Mouse (Mus musculus) heart, adult 18-20 months (tissue): ENCODE measurements around the gene Gzmg. TPM values are rescaled to one million over a fixed set of nuclear protein-coding genes. Genes with fewer than 3 reads are reported as not detected.
A peak's percentile ranks its signal among the peaks of the same experiment; 100 is the strongest.
"Not testable (repeated sequence)": the region's sequence is repeated elsewhere in the genome, so short reads cannot be mapped to it uniquely, and the experiment has no call there.

Experiments
- DNase-seq, 2 experiments: peaks; one replicate each; pipeline ENCODE4 v3.0.0; 2021 to 2022; ENCODE audit warnings: mixed read lengths in 1 of 2
- long read RNA-seq, 2 experiments: library from polyadenylated mRNA; stranded (forward); transcript quantifications; one replicate each; pipeline ENCODE4 v2.0.0; 2021
- total RNA-seq, 2 experiments: library from RNA; stranded (reverse); gene quantifications; 2 replicates each; pipeline ENCODE4 v1.2.3; 2021

Gzmg gene
- total RNA-seq, result not detected
- long read RNA-seq, experiment 1, result 0 reads
- long read RNA-seq, experiment 2, result 0 reads

DNA sequence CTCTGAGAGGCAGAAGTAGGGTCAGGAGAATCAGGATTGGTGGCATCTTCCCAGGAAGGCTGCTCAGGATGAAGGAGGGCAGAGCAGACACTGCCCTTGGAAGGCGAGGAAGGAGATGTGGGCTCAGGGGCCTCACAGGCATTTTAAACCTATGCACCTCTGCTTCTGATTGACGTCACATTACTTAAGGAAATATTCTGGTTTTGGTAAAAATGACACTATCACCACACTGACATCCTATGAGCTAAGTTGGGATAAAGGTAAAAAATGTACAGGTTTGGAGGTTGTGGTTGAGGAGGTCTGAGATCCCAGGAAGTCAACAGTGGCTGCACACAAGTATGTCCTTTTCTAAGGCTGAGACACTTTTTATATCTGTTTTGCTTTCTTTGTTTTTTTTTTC lies at the start of gene Gzmg:
Gene Gzmg, minus strand, starts transcription at position 101 of the 400 bp plus-strand sequence.
- DNase-seq, result not testable (repeated sequence)

DNA sequence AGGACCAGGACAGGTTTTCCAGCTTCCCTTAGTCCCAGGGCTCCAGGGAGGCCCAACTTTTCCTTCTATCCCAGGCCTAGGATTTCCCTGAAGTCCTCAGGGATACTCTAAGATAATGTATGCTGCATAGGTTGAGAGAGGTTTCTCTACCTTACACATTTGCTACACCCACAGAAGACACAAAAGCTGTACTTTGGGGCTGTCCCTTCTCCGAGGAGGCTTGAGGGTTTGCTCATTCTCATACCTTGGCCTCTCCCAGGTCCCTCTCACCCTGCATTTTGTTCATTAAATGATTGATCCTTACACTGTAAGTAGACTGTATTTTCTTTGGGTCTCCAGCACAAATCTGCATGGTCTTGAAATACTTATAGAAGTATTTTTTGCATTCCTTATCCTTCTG lies 46.2 kb upstream of the Gzmg start:
- DNase-seq, result no peak

DNA sequence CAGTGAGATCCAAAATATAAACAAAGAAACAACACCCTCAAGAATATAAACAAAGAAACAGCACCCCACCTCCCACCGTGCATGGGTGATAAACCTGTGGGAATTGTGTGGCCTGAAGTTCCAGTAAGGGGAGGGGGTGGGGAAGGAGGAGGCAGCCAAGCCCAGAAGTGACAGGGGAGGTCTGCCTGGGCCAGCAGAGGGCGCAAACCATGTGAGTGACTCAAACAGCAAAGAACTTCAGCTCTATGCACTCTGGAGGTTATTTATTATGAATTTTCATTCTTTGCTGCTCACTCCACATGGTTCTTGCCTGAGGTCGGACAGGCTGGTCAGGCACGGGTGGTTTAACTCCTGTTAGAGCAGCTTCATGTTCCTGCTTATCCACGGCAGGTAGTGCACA lies 45.6 kb upstream of the Gzmg start:
- not testable (repeated sequence) for DNase-seq

DNA sequence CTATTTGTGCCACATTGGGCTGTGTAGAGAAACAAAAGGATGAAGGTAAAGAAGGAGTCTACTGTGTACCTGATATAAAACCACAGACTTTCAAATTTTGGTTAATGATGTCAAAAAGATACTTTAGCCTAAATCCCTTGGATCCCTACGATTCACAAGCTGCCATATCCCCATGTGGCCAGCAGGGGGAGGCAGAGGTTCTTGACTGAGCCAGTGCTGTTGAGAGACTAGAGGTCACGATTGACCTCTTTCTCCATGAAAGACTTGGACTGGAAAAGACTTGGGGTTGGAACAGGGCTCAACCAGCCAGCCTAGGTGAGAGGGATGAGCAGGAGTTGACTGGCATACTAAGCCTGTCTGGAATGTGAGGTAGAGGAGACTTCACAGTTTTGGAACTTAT lies 44.6 kb upstream of the Gzmg start:
- peak; percentile 28 to 71 for DNase-seq

DNA sequence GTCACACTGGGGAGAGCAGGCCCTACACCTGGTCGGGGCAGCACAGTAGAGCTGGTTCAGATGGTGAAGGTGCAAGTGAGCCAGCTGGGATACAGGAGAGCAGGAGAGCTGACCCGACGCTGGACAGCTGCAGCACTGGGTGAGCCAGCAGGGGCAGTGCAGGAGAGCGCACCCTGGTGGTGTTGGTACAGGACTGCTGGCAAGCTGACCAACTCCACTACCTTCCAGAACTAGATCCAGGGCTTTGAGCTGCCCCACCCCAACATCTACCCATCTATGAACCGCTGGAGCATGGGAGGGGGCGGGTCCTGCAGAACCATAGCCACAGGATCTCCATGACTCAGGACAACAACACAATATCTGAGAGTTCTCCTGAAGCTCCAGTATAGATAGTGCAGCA lies 27.6 kb upstream of the Gzmg start:
- no peak for DNase-seq

DNA sequence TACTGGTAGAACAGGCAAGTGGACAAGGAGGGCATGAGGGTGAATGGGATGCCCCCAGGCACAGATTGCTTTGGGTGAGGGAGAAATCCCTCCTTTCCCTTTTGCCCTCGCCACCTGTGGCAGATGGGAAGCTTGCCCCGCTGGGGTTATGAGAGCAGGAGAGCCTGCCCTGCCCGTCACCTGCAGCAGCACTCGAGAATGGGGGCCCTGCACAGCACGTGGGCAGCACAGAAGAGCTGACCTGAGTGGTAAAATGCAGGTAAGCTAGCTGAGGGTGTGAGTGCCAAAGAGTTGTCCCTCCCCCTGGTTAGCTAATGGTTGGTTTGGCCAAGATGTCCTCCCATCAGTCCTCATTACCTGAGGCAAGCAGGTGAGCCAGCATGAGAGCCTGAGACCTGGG lies 27.1 kb upstream of the Gzmg start:
- no peak for DNase-seq

DNA sequence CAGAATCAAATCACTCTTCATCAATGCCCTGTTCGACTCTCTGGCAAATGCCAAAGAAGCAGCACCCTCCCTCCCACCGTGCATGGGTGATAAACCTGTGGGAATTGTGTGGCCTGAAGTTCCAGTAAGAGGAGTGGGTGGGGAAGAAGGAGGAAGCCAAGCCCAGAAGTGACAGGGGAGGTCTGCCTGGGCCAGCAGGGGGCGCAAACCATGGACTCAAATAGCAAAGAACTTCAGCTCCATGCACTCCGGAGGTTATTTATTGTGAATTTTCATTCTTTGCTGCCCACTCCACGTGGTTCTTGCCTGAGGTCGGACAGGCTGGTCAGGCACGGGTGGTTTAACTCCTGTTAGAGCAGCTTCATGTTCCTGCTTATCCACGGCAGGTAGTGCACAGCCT lies 18.3 kb upstream of the Gzmg start:
- peak in 1 of 2 experiments; percentile 13 for DNase-seq

DNA sequence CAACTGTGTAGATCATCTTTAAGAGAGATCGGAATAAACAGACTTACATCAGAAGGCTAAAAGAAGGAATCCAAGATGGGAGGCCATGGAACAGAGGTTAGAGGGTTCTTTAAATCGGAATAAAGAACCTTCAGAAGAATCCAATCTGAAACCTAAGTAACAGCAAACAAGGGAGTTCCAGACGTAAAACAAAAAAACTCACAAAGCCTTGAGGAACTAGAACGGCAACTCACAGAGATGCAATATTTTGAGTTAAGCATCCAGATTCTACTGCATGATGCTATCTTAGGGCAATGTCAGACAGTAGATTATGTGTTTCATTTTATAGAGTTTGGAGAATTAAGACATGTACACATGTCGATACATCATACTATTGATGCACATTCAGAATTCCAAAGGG lies 15.1 kb upstream of the Gzmg start, which contains the start of gene Gzmn:
Gene Gzmn, minus strand, starts transcription at position 101 of the 400 bp plus-strand sequence.
- no peak for DNase-seq

DNA sequence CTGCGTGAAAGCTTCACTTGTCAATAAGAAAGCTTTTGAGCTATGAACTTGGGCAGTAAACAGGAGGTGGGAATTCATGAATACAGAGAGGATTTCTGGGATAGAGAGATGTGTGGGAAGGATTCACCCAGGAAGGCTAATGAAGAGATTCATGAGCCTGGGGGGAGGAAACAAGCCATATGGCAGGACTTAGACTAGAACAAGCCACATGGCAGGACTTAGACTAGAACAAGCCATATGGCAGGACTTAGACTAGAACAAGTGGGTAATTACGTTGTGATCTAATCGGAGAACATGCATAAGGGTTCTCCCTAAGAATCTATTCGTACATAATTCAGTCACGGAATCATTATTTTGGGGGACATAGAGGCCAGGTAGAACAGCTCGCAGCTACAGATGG lies 14.0 kb upstream of the Gzmg start:
- no peak for DNase-seq

DNA sequence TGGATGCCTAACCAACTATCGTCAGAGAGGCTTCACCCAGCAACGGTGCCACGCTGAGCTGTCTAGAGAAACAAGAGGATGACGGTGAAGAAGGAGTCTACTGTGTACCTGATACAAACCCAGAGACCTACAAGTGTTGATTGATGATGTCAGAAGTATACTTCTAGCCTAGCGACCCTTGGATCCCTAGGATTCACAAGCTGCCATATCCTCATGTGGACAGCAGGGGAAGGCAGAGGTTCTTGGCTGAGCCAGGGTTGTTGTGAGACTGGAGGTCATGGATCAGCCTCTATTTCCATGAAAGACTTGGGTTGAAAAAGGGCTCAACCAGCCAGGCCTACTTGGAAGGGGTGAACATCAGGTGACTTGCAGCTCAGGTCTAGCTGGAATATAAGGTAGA lies 13.4 kb upstream of the Gzmg start:
- DNase-seq, result no peak

DNA sequence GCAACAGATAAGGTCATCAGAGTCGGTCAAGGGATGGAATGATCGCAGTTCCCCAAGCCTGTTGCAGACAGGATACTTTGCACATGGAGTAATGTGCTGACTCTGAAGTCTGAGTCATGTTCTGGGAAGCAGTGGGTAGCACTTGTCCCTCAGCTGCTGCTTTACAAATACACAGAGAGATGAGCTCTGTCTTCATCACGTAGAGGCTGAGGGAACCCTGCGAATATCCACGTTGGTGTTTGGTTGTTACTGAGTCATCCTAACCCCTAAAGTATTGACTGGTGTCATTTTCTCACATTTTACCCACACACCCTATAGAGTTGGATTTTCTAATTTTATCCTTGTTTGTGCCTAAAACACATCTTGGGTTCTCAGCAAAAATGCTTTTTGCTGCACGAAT lies 8.6 kb upstream of the Gzmg start:
- DNase-seq, result no peak

DNA sequence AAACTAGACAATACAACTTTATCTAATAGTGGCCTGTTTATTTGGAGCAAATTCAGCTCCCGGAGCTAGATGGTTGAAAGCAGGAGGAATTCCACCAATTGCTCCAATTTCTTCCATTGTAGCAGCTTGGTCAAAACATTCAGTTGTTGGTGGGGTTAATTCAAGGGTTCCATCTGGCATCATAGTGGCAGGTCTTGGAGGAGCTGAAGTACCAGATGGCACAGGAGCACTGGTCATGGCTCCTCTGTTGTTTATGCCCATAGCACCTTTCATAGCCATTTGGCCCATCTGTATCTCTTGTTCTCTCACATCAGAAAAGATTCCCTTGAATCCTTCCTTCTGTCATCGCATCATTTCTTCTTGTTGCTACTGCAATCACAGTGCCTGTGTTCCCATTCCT lies 2.7 kb upstream of the Gzmg start:
- DNase-seq, result no peak

DNA sequence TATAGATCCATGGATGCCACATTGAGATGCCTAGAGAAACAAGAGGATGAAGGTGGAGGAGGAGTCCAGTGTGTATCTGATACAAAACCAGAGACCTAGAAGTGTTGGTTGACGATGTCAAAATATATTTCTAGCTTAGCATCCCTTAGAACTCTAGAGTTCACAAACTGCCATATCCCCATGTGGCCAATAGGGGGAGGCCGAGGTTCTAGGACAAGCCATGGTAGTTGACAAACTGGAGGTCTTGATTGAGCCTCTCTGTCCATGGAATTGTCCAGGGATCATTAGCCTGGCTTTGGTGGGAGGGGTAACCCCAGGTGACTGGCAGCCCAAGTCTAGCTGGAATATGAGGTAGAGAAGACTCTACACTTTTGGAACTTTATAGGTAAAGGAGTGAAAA lies 4.0 kb downstream of the Gzmg start:
- DNase-seq, result no peak

DNA sequence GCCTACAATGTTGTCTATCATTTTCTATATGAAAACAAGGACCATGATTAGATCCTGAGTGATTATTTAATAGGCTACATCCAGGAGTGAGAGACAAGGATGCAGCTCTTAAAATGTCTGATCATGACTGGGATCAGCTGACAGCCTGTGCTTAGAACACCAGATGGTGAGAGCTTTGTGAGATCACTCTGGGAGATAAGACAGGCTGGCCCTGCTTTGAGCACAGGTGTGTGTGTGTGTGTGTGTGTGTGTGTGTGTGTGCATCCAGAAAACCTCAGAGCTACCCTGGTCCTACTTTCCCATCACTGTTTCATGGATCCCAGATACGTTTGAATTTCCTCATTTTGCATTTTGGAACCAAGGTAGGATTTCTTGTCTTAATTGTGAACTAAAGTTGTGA lies 25.7 kb downstream of the Gzmg start:
- not testable (repeated sequence) for DNase-seq

DNA sequence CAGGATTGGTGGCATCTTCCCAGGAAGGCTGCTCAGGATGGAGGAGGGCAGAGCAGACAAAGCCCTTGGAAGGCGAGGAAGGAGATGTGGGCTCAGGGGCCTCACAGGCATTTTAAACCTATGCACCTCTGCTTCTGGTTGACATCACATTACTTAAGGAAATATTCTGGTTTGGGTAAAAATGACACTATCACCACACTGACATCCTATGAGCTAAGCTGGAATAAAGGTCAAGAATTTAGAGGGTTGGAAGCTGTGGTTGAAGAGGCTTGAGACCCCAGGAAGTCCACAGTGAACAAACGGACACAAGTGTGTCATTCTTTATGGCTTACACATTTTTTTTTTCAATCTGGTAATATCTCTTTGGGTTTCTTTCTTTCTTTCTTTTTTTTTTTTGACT lies 26.9 kb downstream of the Gzmg start, which contains the start of gene Gzmd:
Gene Gzmd, minus strand, starts transcription at position 101 of the 400 bp plus-strand sequence.
- not testable (repeated sequence) for DNase-seq

DNA sequence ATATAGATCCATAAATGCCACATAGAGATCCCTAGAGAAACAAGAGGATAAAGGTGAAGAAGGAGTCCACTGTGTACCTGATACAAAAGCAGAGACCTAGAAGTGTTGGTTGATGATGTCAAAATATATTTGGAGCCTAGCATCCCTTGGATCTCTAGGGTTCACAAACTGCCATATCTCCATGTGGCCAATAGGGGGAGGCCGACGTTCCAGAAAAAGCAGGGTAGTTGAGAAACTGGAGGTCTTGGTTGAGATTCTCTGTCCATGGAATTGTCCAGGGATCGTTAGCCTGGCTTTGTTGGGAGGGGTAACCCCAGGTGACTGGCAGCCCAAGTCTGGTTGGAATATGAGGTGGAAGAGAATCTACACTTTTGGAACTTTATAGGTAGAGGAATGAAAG lies 31.0 kb downstream of the Gzmg start:
- DNase-seq, result no peak

DNA sequence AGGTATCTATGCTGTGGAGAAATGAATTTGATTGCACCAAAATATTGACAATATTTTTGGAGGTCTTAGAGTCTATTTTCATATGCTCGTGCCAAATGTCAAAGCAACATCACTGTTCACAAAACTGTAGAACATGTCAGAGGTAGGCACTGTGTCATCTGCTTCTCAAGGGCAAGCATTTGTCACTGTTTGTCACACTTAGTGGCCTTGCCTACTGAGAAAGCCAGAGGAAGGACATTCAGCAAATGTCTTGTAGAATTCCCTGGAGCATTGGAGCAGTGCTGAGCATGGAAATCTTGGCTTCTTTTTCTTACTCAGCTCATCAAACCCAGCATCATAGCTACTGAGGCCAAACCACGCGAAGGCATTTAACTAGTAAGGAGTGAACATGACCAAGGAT lies 35.9 kb downstream of the Gzmg start:
- DNase-seq, result no peak

DNA sequence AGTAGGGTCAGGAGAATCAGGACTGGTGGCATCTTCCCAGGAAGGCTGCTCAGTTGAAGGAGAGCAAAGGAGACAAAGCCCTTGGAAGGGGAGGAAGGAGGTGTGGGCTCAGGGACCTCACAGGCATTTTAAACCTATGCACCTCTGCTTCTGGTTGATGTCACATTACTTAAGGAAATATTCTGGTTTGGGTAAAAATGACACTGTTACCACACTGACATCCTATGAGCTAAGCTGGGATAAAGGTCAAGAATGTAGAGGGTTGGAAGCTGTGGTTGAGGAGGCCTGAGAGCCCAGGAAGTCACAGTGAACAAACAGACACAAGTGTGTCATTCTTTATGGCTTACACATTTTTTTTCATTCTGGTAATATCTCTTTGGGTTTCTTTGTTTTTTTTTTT lies 38.9 kb downstream of the Gzmg start, which contains the start of gene Gzme:
Gene Gzme, minus strand, starts transcription at position 101 of the 400 bp plus-strand sequence.
- no peak for DNase-seq

DNA sequence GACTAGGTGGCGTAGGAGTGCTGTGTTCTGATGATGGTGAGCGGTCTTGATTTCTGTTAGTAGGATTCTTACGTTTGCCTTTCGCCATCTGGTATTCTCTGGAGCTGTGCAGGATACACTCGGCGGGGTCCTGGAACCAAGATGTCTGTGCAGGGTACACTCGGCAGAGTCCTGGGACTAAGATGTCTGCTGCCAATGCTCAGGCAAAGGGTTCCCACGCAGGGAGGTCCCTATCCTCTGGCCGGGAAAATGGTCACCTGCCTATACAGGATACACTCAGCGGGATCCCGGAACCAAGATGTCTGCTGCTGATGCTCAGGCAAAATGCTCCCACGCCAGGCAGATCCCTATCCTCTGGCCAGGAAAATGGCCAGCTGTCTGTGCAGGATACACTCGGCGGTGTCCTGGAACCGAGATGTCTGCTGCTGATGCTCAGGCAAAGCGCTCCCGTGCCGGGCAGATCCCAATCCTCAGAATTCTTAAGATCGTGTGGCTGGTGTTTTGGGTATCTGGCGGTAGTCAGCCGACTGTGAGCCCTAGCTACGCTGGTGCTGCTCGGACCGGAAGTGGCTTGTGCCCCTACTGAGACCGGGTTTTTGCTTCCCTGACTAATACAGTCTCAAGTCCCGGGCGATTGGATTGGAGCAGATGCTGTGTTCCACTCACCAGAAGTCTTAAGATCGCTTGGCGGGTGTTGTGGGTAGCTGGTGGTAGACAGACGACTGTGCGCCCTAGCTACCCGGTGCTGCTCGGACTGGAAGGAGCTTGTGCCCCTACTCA lies 43.7 kb downstream of the Gzmg start:
- not testable (repeated sequence) for DNase-seq

Other genes starting within 250 kb of the Gzmg start
- 1 to 10 TPM; 1.6 to 2.5 TPM for gene Cma1, start 214.9 kb downstream of the Gzmg start, total RNA-seq
- not detected for gene Cma2, start 208.6 kb downstream of the Gzmg start, total RNA-seq
- not detected for gene Mcpt1, start 141.6 kb downstream of the Gzmg start, total RNA-seq
- not detected for gene Mcpt9, start 129.1 kb downstream of the Gzmg start, total RNA-seq
- not detected for gene Mcpt2, start 117.5 kb downstream of the Gzmg start, total RNA-seq
- 1 to 10 TPM; 1.3 to 1.6 TPM for gene Mcpt4, start 97.3 kb downstream of the Gzmg start, total RNA-seq
- not detected for gene Mcpt8, start 74.3 kb downstream of the Gzmg start, total RNA-seq
- gene Ctsg, start 57.0 kb downstream of the Gzmg start, total RNA-seq, result not detected
- gene Gzme, start 39.0 kb downstream of the Gzmg start, total RNA-seq, result not detected
- not detected for gene Gzmd, start 27.0 kb downstream of the Gzmg start, total RNA-seq
- gene Gzmn, start 15.0 kb upstream of the Gzmg start, total RNA-seq, result not detected
- not detected for gene Gzmf, start 51.8 kb upstream of the Gzmg start, total RNA-seq
- not detected for gene Gzmc, start 75.1 kb upstream of the Gzmg start, total RNA-seq
- under 1 TPM in 1 of 2 experiments, not detected in 1; 0.30 TPM for gene Gzmb, start 102.7 kb upstream of the Gzmg start, total RNA-seq
- gene Atp12a, start 205.5 kb upstream of the Gzmg start, total RNA-seq, result not detected
- gene Rnf17, start 243.0 kb upstream of the Gzmg start, total RNA-seq, result under 1 TPM; 0.51 to 0.57 TPM